Mouse (Mus musculus): ENCODE measurements around the gene Tdrd5.
"Not testable (repeated sequence)": the region's sequence is repeated elsewhere in the genome, so short reads cannot be mapped to it uniquely, and the experiment has no call there.

Gene Tdrd5

DNA sequence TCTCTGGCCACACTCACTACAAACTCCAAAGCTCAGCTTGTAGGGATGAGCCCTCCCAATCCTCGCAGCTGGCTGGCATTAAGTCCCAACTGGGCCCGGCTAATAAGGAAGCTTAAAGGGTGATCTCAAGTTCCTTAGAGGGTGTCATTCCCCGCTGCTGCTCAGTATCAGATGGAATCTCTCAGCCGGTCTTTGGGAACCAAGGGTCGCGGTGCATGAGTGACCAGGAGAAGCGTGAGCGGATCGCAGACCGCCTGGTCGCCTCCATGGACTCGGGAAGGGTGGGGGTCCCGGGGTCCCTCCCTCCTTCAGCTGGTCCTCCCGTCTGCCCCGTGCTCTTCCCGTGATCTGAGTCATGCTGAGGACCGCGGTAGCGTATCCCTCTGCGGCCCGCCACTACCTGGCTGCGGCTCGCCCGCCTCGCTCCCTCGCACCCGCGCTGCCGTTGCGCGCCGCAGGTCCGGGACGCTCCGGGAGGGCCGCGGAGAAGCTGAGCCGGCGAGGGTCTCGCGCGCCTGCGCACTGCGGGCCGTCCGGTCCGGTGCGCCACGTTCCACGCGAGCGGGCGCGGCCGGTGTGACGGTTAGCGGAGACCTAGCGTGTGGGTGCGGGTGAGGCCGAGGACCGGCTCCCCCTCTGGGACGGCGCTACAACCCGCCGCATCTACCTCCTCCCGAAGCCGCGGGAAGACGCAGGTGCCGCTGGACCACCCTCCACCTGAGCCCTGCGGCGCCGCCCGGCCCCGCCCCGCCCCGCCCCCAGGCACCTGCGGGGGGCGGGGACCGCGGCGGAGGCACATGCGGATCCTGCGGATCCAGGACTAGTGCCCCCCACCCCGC lies at the start of gene Tdrd5:
Gene Tdrd5 (minus strand): TSS at position 754 of the 839 bp plus-strand sequence.
- peak; percentile 83 for DNase-seq

DNA sequence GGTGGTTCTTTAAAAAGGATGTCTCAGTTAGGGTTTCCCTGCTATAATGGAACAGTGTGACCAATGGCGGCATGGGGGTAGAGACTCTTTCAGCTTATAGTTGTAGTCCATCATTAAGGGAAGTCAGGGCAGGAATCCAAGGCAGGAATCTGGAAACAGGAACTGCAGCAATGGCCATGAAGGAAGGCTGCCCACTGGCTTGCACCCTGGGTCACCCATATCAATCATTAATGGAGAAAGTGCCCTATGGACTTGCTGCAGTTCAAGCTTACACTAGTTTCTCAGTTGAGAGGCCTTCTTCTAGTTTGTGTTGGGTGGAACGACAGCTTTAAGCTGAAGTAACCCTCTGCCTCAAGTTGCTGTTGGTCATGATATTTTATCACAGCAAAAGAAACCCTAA lies 49.0 kb upstream of the Tdrd5 start:
- no peak for DNase-seq

DNA sequence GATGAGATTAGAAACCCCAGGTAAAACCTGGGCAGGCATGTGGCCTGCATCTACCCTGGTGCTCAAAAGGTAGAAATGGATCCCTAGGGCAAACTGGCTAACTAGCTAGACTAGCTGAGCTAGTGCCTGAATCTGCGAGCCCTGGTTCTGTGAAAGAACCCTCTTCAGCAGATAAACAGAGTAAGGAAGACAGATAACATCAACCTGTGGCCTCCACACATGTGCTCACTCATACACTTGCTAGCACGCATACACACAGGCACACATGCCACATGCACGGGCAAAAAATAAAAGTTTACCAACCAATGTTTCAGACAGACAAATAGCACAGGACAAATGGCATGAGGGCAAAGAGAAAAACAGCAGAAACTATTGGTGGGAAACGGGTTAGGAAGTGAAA lies 47.0 kb upstream of the Tdrd5 start:
- DNase-seq: no peak

DNA sequence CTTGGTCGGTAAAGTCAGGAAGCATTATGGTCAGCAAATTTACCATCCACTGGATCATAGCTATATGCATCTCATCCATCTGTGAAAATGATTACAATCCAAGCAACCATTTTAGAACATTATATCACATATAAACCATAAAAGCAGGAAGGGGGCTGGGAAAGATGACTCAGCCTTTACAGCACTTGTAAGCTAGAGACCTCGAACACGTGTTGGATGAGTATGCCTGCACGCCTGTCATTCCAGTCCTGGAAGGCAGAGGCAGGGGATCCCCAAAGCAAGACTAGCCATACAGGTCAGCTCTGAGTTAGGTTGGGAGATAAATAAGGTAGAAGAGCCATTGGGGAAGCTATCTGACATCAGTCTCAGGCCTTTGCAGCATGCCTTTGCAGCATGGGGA lies 45.6 kb upstream of the Tdrd5 start:
- no peak for DNase-seq

DNA sequence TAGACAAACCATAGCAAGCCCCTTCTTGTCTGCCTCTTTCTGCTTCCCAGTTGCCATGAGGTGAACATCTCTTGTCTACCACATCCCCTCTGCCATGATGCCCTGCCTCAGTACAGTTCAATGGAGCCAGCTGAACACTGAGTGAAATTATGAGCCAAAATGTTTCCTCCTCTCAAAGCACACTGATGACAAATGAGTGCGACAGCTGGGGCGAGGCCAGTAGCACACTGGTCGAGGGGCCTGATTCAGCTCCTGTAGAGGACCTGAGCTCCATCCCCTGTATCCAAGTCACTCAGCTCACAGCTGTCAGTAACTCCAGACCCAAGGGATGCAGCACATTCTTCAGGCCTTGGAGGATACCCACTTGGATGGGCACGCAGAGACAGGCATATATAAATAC lies 42.2 kb upstream of the Tdrd5 start:
- no peak for DNase-seq

DNA sequence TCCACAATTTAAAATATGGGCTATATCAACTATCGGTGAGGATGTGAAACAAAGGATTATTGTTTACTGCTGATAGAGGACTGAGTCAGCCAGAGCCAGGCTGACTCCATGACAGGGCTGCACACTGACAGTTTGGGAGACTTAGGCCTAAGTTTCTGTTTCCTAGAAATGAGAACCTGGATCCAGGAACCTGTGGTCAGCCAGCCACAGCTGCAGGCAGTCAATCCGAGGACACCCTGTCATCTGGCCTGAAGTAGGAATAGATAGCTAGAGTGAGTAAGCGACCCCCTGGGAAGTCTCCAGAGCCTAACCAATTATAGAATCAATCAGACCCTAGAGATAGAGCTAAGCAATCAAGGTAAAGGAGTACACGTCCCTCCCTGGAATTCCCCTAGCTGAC lies 41.0 kb upstream of the Tdrd5 start:
- DNase-seq: no peak

DNA sequence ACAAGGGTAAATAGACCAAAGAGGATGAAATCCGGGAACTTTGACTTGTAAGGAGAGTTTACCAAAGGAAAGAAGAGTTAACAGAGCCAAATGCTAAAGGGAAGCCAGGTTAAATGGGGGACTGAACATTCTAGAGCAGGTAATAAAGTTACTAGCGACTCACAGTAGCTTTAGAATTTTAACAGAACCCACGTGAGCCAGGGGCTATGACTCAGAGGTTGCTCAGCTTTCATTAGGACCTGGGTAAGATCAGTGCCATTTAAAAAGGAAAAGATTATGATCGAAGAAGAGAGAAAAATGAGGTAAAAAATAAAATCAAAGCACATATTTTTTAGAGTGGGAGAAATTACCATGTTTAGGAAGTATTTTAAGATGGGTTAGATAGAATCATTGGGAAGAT lies 37.4 kb upstream of the Tdrd5 start:
- DNase-seq: no peak

DNA sequence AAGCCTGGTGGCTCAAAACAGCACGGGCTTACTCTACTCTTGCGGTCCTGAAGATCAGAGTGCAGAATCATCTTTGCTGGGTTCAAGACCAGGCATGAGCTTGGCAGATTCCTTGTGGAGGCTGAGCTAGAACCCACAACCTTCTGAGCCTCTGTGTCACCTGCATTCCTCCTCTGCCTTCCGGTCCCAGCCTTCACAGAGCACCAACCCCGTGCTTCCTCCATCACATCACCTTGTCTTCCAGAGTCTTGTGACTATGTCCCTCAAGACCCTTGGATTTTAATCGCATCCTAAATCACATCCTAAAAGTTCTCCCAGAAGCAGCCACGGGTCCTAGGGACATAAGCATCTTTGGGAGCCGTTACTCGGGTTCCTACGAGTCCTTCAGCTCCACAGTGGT lies 19.7 kb upstream of the Tdrd5 start:
- peak; percentile 51 for DNase-seq

DNA sequence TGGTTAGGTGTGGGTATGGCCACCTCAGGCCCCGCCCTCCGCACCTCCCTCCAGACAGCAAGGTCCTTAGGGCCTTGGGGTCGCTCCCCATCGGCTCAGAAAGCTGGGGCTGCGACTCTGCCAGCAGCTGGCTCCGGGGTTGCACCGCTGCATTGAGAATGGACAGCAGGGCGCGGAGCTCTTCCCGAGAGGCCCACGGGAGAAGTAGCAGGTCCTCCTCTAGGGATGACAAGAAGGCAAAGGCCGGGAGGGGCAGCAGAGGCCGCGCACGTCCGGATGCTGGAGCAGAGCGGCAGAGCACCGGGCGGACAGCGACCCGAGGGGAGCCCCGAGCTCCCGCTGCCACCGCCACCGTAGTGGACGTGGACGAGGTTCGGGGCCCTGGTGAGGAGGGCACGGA lies 7.2 kb upstream of the Tdrd5 start, which contains the start of gene Nphs2:
Gene Nphs2 (plus strand): TSS at position 98 of the 400 bp plus-strand sequence.
- DNase-seq: peak; percentile 61

DNA sequence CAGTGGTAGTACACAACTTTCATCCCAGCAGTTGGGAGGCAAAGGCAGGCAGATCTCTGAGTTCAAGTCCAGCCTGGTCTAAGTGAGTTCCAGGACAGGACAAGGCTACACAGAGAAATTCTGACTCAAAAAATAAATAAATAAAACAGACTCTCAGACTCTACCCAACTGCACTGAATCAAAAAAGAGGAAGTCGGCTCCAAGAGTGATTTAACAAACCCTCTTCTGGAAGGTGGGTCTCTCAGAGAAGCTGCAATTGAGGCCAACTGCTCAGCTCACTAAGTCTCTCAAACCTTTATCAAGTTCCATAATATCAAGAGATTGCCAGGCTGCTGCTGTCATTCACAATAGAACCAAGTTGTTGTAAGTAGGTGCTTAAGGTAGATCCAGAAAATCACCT lies 5.1 kb upstream of the Tdrd5 start:
- DNase-seq: peak; percentile 43

DNA sequence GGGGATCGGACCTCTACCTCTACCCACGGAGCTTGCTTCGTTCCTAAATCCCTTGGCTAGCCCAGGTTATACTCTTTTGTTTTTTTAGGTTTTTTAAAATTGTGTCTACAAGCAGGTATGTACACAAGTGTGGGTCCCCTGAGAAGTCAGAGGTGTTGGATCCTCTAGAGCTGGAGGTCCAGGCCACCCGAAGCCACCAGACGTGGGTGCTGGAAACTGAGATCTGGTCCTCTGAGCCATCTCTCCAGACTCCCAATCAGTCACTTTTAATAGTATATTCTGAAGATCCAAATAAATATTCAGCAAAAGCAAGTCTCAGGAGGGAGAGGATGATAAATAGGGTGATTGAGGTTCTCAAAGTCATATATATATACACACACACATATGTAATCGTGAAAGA lies 13.4 kb downstream of the Tdrd5 start:
- DNase-seq: no peak

DNA sequence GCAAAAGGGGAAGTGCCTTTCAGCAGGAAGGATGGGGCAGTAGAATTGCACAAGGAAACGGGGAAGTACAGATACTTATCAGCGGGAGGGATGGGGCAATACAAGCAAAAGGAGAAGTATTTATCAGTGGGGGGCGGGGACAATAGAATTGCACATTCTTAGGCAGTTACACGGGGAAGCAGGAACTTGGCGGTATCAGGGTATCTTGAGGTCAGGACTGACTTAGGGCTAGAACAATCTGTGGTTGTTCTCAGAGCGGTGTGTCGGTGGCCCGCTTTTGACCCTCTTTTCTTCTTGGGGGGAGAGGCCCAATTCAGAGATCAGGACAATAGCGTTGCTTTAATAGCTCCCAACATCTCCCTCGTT lies 14.3 kb downstream of the Tdrd5 start:
- peak; percentile 36 for DNase-seq

DNA sequence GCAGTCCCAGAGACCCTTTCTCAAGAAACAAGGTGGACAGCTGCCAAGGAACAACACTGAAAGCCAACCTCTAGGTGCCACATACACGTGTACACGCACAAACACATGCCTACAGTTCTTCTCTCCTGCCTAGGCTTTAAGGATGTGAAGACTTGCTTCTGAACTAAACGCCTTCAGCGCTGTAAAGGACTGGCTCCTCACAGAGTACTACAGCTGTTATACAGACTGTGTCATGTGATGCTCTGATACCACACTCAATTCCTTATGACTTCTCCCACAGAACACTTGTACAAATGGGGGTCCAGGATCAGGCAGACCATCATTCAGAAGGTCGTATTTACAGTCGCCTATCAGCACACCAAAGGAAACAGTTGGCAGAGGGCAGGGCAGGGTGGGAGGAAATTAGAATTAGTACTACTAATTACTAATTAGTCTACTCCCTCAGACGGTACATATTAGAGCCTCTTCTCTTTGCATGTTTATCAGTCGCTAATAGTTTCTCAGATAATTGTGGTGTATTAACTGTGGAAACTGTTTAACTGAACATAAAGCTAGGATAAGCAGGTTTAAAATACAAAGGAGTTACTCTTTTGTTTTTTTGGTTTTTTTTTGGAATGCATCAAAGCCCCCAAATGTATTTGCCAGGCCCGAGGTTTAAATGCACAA lies 14.8 kb downstream of the Tdrd5 start:
- DNase-seq: peak; percentile 25

DNA sequence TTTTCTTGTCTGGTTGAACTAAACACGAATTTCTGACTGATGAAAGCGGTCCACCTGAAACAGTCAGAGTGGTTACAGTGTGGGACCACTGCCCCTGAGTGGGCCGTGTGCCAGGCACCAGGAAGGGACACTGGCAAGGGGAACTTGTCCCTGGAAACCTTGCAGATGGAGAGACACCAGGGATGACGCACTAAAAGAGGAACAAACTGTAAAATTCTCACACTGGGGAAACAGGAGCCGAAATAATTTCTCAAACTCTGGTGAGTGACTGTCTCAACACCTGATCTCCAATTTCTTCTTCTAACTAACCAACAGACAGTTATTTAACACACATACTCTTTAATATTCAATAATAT lies 17.9 kb downstream of the Tdrd5 start:
- no peak for DNase-seq

DNA sequence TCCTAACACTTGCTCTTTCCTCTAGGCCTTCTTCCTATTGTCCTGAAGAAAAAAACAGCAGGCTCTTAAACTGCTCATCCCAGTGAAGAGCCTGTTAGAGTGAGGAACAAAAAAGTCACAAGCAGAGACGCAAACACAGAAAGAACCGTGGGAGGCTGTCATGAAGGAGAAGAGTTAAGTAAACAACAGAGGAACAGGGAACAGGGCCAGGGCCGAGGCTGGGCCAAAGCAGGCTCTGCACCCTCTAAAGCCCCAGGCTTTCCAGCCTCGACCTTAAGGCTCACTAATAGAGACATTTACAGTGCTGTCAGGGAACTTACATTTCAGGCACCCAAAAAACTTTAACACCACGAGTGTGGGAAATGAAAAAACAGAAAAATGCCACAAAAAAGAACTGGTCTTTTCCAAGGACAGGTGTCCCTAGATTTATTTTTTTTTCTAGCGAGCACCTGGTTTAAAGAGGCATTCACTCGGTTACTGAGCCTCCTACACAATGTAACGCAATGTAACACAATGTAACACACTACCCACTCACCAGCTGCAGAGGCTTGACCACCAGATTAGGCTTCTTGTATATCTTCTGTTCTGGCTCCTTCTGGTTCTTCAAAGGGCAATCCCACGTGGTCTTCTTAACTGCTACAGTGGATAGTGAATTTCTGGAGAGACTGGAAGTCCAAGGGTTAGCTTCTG lies 18.5 kb downstream of the Tdrd5 start:
- peak; percentile 53 for DNase-seq

DNA sequence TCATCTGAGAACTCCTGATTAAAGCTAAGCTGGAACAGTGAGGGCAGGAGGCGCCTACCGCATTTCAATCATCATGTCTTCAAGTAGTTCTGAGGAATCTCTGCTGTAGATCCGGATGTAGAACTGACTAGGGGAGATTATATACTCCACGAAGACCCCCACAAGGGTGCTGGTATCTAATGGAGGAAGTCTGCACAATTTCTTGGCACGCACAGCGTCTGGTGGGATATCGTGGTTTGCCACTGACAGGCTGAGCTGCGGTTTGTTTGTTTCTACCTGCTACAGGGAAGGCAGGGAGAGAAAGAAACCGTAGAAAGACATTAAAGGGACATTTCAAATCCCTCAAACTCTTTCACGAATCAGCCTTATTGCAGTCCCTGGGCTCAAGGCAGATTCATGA lies 19.3 kb downstream of the Tdrd5 start:
- DNase-seq: peak; percentile 61

DNA sequence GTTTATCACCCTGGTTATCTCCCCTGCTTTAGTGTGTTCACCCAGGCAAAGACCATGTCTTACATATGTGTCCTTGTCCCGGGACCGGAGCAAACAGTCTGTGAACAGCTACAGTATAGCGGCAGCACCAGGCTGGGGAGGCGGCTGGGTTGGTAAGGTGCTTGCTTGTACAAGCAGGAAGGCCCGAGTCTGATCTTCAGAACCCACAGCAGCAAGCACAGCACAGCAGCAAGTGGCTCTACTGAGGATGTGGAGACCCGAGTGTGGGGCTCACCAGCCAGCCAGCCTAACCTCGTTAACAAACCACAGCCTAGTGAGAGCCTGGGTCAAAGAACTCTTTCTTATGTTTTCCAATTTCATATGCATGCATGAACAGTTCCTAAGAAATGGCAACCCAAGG lies 23.3 kb downstream of the Tdrd5 start:
- DNase-seq: peak; percentile 40

DNA sequence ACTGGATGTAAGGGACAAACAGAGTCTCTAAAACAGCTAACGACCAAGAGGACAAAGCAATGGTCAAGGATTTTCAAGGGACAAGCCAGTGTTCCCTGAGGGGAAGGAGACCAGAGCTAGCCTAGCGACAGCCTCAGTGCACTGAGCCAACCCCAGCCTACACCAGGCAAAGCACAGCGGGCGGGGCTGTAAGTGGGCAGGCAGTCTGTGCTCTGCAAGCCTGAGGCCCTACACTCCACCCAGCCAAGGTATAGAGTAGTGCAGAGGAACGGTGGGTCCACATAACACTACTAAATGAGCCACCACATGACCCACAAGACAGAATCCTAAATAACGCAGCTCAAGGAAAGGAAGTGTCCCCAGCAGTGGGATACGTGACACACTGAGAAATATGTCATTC lies 29.8 kb downstream of the Tdrd5 start:
- DNase-seq: peak; percentile 73

DNA sequence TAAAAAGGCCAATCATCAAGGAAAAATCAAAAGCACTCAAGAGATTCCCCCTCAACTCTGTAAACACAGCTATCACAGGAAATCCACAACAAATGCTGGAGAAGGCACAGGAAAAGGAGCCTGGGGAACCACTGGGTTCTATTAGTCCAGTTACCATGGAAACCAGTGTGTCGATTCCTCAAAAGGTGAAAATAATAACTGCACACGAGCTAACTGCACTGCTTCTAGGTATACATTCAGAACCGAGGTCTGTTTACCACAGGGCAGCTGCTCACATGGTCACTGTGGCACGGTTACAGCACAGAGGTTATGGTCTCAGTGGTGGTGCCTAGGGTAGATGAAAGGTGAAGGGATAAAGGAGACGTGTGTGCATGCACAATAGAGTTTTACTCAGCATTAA lies 31.8 kb downstream of the Tdrd5 start:
- DNase-seq: peak; percentile 75

DNA sequence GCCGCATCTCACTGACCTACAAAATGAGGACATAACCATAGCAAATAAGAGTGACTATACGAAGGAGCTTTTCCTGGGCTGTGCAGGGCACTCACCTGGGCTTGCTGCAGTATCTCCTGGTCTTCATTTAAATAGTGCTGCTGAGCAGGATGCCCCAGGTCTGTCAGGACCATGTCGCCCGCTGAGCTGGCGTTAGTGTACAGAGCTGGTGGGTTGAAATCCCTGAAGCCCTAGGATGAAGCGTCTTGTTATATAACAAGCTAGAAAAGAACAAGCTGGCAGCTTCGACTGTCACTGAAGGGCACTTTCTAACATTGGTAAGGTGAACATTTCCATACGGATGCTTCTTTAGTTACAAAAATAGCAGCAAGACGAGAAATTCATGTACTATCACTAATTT lies 33.0 kb downstream of the Tdrd5 start:
- peak; percentile 51 for DNase-seq

DNA sequence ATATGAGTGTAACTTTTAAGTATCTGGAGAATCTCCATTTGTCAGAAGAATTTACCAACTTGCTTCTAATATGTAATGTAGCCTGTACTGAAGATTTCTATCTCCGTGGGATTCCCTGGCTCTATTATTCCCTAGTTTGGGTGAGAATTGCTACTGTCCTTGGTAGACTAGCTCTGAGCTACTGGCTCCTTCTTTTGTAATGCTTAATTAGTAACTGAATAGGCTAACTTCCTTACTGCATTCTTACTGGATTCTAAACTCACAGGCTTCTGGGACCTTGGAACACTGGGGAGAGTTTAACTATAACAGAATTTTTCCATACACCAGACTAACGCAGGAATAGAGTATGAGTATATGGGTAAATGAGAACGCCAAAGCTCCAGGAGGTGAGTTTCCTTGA lies 34.9 kb downstream of the Tdrd5 start:
- DNase-seq: not testable (repeated sequence)

DNA sequence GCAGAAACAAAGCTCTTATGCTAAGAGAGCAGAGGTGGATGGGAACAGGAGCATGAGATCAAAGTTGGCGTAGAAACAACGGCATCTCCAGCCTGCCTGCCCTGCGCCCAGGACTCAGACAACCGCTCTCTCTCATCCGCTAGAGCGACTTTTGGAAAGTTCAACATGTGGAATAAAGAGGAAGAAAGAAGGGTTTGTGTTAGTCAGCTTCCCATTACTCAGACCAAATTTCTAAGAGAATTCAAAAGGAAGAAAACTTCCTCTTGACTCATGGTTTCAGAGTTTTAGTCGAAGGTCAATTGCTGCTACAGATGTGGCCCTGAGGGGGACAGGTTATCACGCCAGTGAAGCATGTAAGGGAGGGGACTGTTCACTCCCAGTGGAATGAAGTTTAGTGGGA lies 39.5 kb downstream of the Tdrd5 start:
- no peak for DNase-seq

DNA sequence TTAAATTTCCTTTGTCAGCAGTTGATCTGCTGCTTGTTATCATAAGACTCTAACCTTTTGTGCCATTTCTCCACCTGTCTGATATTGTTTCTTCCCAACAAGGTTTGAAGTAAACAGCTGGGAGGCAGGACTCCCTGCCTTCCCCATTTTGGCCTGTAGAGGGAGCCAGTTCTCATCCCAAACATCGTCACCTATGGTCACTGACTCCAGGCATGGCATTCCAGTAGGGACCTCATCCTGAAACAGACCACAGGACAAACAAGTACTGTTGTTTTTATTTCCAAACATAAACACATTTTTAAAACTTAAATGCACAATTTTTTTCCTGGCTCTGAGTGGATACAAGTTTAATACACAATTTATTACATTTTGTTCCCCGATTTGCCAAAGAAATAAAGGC lies 40.1 kb downstream of the Tdrd5 start:
- DNase-seq: no peak

DNA sequence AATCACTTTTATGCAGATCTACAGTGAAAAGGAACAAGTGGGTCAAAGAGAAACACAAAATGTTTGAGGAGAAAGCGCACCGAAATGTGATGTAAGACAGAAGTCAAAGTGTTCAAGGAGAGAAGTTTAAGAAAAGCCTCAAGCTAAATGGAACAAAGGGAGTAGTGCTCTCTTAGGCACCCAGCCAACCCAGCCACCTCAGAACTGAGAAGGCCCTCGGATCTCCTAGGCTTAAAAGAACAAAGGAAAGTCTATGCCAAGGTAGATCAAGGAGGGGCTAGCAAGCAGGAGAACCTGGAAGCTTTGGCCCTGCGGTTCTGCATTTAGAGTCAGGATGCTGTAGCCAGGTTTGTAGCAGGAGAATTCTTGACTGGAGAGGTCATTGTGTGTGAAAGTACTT lies 48.6 kb downstream of the Tdrd5 start:
- peak; percentile 77 for DNase-seq

Measured in heart, adult 11 months (tissue).